Mouse (Mus musculus): ENCODE results near the gene Wdr95. TPM values are rescaled to one million over a fixed set of nuclear protein-coding genes. Genes with fewer than 3 reads are reported as not detected.

Gene Wdr95
- polyA plus RNA-seq, 1 experiment from 2014 or later = not detected

Other genes starting within 250 kb of the Wdr95 start
- gene Medag, start 116.9 kb upstream of the Wdr95 start, polyA plus RNA-seq (2014; fragmentation: Nextera tagmentation; extraction: Ambion mirVana) = 2.2 and 3.6 TPM in 2 replicates
- 0.22 and 0.25 TPM in 2 replicates for gene Tex26, start 89.0 kb upstream of the Wdr95 start, polyA plus RNA-seq (2014; fragmentation: Nextera tagmentation; extraction: Ambion mirVana)
- 42.7 and 50.8 TPM in 2 replicates for gene Hsph1, start 107.7 kb downstream of the Wdr95 start, polyA plus RNA-seq (2014; fragmentation: Nextera tagmentation; extraction: Ambion mirVana)
- gene B3glct, start 149.6 kb downstream of the Wdr95 start, polyA plus RNA-seq (2014; fragmentation: Nextera tagmentation; extraction: Ambion mirVana) = 17.8 and 18.2 TPM in 2 replicates

Data from stomach, embryonic 14.5 days (tissue).